Mouse (Mus musculus) urinary bladder, postnatal 36 days (tissue): Measurements from ENCODE around the gene Cd5.

Source experiments
- DNase-seq, 2 experiments: peaks; one replicate each; pipeline ENCODE4 v3.0.0; 2022; ENCODE audit warnings: low spot score in 2 of 2, mixed read lengths in 1 of 2

Gene Cd5

DNA sequence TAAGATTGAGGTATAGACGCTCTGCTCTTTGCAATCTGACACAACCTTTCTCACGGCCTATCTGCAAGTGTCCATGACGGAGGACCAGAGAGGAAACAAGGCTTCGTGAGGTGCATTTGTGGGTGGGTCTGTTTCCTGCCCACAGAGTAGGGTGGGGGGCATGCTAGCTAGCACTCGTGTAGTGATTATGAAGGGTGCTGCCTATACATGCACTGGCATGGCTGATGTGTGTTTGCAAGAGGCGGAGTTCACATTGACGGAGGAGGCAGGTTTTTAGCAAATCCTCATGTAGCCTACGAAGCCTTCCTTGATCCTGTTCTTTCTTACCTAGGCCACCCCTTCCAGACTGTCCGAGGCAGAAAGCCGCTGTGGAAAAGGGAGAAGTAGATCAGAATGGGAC lies 8.9 kb downstream of the Cd5 start:
- no peak for DNase-seq

- no peak for DNase-seq
These were observed 14.0 kb downstream of the Cd5 start for GRCm38 (mm10) chr19:10724629-10725363.

- no peak for DNase-seq
These were observed 15.2 kb downstream of the Cd5 start for GRCm38 (mm10) chr19:10723649-10724048.

- DNase-seq, result no peak
These were observed 15.7 kb downstream of the Cd5 start for GRCm38 (mm10) chr19:10723084-10723483.

- DNase-seq, result no peak
These were observed 17.7 kb downstream of the Cd5 start for GRCm38 (mm10) chr19:10721064-10721463.

- no peak for DNase-seq
These were observed 18.3 kb downstream of the Cd5 start for GRCm38 (mm10) chr19:10720524-10720923.

DNA sequence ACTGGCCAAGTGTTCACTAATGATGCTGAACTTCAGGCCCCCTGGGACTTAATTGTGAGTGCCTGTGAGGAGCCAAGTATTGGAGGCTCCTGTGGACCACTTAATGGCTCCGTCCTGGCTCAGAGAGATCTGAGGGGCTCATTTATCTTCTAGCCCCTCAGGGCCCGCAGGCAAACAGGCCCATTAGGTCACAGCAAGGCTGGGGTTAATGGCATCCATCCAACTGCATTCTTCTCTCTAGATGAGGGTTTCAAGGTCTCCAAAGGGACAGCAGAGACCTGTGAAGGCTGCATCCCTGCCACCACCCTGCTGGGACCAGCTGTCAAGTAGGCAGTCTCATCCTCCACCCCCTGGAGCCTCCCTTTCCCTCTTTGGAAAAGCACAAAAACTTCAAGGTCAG lies 19.1 kb downstream of the Cd5 start:
- no peak for DNase-seq

GRCm38 (mm10) chr19:10718251-10718775 lies 20.5 kb downstream of the Cd5 start:
- DNase-seq, result no peak

DNA sequence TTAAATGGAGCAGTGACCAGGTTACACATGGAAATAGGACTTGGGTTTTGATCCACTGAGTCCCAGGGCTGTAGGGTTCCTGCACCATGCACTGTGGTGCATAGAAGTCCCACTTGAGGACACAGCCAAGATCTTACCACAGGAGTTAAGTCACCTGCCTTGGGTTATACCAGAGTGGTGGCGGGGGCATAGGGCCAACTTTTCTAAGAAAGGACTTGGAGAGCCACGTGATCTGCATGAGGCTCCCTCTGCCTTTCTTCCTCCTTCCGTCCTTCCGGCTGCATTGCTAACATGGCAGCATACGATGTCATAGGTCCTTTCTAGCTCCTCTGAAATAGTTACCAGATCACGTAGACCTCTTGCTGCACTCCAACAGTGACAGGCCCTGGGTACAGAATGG lies 23.3 kb downstream of the Cd5 start:
- DNase-seq, result no peak

DNA sequence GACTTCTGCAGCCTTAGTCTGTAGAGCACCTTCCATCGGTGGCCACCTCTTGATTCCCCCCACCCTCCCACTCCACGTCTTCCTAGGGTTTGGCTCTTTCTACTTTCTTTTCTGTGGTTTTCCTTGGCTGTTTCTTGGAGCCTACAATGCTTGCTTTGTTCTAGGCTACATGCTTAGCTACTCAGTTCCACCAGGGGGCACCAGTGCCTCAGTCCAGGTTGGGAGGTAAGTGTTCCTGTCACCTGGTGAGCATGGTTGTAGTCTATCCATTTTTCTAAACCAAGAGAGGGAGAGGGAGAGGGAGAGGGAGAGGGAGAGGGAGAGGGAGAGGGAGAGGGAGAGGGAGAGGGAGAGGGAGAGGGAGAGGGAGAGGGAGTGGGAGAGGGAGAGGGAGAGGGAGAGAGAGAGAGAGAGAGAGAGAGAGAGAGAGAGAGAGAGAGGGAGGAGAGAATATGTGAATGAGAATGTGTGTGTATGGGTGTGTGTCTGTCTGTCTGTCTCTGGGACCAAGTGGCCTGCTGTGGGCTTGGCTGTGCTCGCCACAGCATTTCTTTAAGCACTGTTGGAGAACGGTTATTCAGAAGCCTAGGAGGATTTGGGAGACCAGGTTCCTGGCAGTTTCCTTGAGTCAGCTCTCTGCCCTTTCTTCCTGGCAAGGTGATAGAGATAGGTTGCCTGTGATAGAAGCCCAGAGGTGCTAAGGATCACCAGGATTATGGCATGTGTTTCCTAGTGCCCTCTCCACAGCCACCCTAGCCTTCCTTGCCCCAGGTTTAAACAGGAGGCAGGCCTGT lies 23.9 kb downstream of the Cd5 start:
- DNase-seq, result peak; percentile 52 to 67

DNA sequence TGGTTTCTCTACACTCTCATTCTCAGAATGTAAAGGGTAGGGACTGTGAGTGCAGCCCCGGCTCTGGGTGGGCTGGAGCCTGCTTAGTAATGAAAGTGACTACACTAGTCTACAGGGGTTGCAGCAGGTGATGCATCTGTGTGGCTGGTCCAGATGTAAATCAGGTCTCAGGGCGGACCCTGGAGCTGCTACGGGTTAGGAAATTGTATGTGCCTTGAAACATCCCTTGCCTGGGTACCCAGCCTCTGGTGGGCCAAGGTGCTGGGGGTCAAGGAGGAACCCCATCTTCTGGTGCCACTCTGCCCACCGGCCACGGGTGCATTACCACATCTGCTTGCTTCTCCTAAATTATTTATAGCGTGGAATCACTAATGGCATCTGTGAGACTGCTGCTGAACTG lies 24.6 kb downstream of the Cd5 start:
- DNase-seq, result no peak

- DNase-seq, result no peak
These were observed 25.3 kb downstream of the Cd5 start for GRCm38 (mm10) chr19:10713551-10713950.

DNA sequence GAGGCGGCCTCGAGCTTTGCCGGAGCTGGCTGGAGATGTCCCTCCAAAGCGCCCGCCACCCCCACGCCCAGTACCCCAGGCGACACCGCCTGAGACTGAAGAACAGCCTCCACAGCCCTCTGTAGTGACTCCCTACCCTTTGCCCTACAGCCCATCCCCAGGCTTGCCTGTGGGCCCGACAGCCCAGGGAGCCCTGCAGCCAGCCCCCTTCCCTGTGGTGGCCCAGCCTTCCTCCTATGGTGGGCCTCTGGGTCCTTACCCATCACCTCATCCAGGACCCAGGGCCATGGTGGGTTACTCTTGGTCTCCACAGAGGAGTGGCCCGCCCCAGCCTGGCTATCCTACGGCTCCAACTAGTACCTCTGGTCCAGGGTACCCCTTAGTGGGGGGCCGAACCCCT lies 26.2 kb downstream of the Cd5 start:
- DNase-seq, result no peak

DNA sequence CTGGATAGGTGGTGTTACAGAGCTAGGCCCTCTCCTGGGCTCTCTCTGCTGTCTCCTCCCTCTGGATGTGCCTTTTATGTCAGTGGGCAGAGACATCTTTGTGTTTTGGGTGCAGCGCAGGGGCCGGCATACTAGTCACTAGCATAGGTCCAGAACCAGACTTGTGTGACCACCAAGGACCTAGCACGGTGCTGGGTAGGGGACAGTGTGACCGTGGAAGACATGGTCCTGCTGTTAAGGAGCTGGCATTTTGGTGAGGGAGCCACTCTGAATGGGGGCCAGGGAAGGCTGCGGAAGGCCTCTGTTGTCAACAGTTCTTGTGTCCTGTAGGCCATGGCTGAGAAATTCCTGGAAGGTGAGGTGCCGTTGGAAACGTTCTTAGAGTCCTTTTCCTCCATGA lies 26.6 kb downstream of the Cd5 start:
- no peak for DNase-seq

DNA sequence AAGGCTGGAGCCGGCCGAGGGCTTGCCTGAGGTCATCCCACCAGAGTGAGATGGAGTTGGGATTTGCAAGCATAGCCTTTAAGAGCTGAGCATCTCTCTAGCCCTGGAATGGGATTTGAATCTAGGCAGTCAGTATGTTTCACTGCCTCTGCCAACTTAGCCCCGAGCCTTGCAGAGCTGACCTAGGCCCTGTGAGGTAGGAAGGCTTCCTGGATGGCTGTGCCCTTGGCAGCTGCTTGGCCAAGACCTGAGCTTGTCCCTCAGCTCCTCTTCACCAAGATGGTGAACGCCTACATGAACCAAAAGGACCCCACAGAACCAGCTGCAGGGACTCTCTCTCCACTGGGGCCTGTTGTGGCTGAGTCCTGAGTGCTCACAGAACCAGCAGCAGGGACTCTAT lies 28.1 kb downstream of the Cd5 start:
- DNase-seq, result no peak

DNA sequence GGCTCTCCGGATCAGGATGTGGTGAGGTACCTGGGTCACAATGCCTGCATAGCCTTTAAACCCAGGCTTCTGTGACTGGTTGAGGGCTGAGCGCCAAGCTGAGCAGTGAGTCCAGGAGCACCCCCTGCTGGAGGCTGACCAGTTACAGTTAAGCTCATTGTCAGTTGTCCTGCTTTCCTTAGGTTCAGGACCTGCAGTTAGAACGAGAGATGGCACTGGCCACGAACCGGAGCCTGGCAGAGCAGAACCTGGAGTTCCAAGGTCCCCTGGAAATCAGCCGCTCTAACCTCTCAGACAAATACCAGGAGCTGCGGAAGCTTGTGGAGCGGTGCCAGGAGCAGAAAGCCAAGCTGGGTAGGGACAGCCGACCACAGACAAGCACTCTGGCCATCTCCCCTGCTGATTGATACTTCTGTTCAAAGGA lies 28.7 kb downstream of the Cd5 start:
- peak in 1 of 2 experiments; percentile 40 for DNase-seq

DNA sequence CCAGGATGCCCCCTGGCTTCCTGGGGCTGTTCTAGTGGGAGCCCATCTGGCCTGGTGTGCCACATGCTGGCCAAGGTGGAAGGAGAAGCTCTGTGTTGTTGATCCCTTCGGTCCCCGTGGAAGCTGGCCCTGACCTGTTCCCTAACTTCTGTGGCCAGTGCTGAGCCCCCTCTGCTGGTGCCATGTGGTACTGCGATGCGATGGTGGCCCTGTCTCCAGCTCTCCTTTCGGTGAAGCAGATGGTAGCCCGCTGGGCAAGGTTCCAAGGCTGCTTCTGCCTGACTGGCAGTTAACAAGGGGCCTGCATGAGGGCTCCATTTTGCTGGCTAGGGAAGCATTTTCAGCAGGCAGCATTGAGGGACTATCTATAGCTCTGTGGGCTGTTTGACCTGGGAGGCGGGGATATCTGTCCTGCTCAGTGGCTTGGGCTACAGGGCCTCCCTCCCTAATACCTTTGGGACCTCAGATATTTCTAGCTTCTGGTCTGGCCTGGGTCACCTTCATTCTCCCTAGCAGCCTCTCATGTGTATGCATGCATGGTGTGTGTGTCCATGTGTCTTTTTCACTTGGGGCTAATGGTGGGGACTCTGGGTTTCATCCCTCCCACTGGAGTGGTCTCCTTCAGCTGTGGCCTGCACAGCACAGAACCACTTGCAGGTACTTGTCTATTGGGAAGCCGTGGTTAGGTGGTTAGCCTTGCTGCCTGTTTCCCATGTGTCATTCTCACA lies 29.3 kb downstream of the Cd5 start:
- peak; percentile 84 to 91 for DNase-seq

- DNase-seq, result no peak
These were observed 29.9 kb downstream of the Cd5 start for GRCm38 (mm10) chr19:10708900-10709299.

- DNase-seq, result no peak
These were observed 30.9 kb downstream of the Cd5 start for GRCm38 (mm10) chr19:10707881-10708280.

DNA sequence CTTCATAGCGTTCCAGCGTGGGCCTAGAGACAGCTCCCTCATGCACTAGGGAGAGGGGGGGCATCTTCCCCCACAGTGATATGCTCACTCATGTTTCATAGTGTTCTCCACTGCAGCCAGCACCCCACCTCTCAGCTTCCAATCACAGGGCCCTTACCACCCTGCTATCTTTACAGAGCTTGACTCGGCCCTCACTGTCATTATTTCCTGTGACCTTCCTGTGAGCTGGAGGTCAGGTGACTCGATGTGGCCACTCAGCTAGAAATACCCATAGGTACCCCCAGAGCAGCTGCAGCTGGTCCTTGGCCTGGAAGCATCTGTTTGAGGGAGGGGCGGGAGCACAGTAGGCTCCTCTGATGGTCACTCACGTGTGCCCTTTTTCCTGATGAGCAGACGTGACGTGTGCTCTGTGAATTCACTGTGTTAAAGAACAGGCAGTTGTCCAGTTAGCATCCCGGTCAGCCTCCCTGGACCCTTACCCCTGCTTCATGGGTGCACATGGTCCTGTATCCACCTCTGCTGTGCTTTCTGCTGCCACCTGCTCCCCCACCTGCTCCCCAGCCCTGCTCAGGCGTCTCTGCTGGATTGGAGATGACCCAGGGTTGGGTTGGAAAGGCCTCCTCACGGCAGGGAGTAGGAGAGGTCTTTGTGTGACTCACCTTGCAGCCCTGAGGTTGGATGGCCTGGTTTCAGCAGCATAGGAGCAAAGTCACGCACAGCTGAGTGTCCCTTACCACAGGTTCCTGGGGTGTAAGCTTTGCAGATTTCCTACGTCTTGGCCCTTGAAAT lies 31.5 kb downstream of the Cd5 start:
- DNase-seq, result no peak

- DNase-seq, result peak in 1 of 2 experiments; percentile 43
These were observed 35.3 kb downstream of the Cd5 start for GRCm38 (mm10) chr19:10703470-10703869.
